Mouse (Mus musculus) urinary bladder, postnatal 4 days (tissue): Measurements from ENCODE around the gene Tcf7l2.

Source experiments
- DNase-seq, 2 experiments: peaks; one replicate each; pipeline ENCODE4 v3.0.0; 2021 to 2022; ENCODE audit warnings: low spot score in 2 of 2

The Tcf7l2 gene

GRCm38 (mm10) chr19:55793029-55793428, 51.4 kb downstream of the Tcf7l2 start:
- no peak for DNase-seq

GRCm38 (mm10) chr19:55794194-55794945, 52.8 kb downstream of the Tcf7l2 start:
- DNase-seq: no peak

GRCm38 (mm10) chr19:55794946-55795340, 53.3 kb downstream of the Tcf7l2 start:
- DNase-seq: no peak

- DNase-seq: no peak
Measured at GRCm38 (mm10) chr19:55795349-55795748, 53.7 kb downstream of the Tcf7l2 start.

- no peak for DNase-seq
Measured at GRCm38 (mm10) chr19:55797834-55798233, 56.2 kb downstream of the Tcf7l2 start.

DNA sequence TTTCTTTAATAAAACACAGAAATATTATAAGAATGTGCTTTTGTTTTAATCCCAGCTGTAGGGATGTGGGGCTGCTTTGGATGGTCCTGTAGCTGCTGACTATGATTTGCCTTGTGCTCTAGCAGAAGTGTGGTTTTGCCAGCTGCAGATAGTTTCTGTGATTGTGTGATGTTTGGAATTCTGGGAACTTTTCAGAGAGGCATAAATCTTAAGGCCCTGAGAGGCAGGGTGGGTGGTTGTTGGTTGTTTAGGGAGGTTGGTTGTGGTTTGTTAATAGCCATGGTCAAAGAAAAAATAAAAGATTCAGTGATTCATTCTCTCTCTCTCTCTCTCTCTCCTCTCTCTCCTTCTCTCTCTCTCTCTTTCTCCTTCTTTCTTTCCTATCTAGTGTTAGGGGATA, 57.8 kb downstream of the Tcf7l2 start:
- DNase-seq: no peak

DNA sequence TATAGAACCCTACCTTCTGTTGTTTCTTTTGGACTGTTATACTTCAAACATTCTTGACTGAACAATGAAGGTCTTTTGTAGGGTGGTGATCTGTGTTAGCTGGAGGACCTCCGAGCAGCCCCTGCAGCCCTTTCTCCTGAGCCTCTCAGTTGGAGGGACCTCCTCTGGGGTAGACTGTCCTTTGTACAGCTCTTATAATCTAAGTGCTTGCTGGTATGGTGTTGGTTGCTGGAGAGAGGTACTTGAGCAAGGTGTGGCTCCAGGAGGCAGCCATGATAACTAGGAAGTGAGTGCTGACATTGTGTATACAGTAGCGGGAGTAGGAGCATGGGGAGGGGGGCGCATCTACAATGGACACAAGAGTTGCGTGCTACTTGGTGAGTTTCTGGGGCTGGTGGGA, 58.4 kb downstream of the Tcf7l2 start:
- DNase-seq: no peak

- DNase-seq: no peak
Measured at GRCm38 (mm10) chr19:55803121-55803520, 61.5 kb downstream of the Tcf7l2 start.

DNA sequence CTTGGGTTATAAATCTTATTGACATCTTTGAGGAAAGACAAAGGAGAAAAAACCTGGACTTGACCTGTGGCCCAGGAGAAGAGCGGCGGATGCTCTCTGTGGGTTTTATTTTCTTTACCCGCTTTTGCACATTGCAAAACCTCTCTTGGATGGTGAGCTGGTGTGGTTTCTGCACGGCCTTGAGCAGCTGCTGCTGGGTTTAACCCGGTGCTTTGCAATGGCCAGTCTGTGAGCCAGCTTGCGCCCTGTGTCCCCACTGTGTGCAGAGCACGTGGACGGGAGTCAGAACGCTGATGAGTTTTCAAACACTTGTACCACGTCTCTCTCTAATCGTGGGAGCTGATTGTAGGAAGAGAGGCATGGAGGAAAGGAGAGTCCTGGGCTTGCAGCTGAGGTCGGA, 62.2 kb downstream of the Tcf7l2 start:
- DNase-seq: no peak

DNA sequence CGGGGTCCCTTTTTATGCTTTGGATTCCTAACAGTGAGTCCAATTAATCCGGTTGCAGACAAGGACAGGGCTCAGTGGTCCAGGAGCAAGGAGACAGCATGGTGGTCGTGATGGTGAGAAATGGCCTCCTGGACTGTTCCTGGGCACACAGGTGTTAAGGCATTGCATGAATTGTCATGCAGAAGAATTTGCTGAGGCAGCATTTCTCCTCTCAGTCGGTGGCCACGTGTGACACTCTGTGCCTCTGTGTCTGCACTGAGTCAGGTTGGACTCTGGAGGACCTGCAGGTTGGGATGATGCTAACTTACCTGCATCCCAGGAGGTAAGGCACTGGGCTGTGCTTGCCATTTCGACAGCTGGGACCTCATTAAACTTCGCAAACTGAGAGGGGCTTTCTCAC, 63.2 kb downstream of the Tcf7l2 start:
- no peak for DNase-seq

DNA sequence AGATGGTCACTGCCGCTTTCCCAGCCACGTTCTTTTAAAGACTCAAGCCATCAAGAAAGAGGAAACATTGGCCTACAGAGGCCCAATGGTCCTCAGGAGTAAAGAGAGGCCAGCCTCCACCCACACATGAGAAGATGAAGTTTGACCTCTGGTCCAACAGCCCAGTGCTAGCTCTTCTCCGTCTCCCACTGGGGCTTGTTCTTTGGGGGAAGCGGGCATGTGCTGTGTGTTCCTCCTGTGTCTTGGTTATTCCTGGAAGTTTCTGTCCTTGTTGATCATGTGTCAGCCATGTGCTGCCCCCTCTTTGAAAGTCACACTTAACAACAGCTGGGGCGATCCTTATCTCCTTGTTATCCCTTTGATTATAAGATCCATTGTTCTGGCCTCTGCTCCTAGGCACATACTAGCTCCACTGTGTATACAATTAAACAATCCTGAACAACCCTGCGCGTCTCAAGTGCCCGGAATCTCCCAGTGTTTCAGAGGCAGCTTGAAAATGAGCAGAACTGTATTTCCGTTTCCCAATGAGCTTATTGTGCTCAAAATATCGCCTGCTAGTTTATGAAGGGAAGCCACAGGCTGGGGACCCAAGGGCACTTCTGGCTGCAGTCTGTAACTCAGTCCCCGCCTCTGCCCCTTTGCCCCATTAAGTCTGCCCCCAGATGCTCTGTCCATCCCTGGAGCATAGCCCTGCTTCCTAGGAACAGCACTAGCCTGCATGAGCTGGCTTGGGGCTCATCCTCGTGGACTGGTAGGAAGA, 65.0 kb downstream of the Tcf7l2 start:
- DNase-seq: no peak

GRCm38 (mm10) chr19:55807194-55808053, 65.8 kb downstream of the Tcf7l2 start:
- no peak for DNase-seq

DNA sequence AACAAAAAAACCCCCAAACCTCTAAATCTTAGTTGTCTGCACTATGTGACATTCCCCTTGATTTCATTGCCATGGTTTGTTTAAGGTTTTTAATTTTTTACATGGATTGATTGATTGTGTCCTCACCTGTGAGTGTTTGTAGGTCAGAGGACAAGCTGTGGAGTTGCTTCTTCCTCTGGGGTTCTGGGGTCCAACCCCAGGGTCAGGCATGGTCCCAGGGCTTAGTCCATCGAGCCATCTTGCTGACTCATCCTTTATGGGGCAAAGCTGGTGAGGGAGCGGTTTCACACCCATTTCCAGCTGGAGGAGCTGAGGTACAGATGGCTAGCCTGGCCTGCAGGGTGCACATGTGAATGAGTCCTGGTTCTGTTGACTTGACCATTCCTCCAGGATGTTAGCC, 66.7 kb downstream of the Tcf7l2 start:
- DNase-seq: no peak

DNA sequence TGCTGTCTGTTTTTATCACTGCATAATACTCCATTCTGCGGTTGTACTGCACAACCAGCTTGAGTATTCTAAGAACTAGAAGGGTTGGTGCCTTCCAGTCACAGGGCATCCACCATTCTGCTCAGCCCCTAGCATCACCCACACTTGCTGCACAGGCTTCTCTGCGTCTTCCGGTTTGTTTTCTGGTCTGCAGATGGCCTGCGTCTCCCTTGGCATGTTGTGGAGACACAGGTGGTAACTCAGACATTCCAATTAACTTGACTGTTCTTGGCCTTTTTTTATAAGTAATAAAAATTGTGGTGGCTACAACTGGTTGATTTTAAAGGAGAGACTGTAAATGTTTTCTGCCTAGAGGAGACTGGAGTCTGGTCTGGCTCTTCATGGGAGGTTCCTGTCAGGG, 67.9 kb downstream of the Tcf7l2 start:
- no peak for DNase-seq

DNA sequence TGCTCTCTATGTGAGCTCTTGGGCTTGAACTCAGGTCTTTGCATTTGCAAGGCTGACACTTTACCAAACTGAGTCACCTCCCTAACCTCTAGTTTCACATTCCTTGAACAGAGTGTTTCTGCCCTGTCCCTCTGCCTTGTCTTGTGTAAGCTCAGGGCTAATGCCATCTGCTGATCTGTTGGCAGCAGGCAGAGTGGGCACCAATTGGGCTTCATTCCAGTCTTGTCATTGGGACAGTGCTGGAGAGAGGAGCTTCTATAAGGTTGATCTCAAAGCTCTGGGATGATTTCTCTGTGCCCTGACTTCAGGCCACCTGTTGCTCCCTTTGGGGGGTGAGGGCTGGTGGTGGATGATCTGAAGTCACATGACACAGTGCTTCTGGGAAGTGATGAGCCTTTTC, 70.6 kb downstream of the Tcf7l2 start:
- DNase-seq: no peak

DNA sequence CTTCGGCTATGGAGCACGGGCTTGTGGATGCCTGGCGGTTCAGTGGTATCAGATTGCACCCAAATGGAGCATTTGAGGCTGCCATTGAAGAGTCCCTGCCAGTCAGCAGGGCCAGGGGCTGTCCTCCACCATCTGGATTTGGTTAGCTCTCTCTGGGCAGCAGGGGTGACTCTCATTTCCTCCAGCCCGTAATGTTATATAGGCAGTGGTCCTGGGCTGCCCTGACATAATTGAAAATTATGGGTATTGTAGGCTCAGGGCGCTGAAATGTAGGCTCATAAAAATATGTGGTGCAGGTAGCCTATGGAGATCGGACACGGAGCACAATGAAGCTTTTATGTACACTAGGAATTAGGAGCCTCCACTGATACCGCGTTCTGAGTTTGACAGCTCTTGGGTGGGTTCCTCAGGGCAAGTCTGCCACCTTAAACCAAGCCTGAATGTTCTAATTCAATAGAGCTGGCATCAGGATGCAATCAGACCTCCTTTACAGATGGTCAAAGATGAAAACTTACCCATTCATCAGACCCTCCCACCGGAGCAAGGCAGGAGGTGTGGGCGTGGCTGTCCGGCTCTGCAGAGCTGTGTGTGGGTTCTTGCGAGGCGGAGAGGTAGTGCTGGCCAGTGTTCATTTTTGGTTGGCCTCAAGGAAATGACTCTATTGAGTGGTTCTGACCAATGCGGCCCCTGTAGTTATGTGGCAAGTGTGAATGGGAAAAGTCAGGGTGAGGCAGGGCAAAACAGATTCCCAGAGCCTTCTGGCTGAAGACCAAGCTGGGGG, 73.6 kb downstream of the Tcf7l2 start:
- DNase-seq: no peak

GRCm38 (mm10) chr19:55816974-55817373, 75.4 kb downstream of the Tcf7l2 start:
- no peak for DNase-seq

- no peak for DNase-seq
Measured at GRCm38 (mm10) chr19:55820202-55820601, 78.6 kb downstream of the Tcf7l2 start.

- DNase-seq: no peak
Measured at GRCm38 (mm10) chr19:55825001-55825827, 83.6 kb downstream of the Tcf7l2 start.

GRCm38 (mm10) chr19:55825951-55826507, 84.4 kb downstream of the Tcf7l2 start:
- no peak for DNase-seq
